Mouse (Mus musculus): ENCODE measurements around the gene Galk1. TPM values are rescaled to one million over a fixed set of nuclear protein-coding genes. Genes with fewer than 3 reads are reported as not detected.
"Not testable (repeated sequence)": the region's sequence is repeated elsewhere in the genome, so short reads cannot be mapped to it uniquely, and the experiment has no call there.

The Galk1 gene
- total RNA-seq, 2 experiments from 2014 or later, result 14.8 to 19.2 TPM

DNA sequence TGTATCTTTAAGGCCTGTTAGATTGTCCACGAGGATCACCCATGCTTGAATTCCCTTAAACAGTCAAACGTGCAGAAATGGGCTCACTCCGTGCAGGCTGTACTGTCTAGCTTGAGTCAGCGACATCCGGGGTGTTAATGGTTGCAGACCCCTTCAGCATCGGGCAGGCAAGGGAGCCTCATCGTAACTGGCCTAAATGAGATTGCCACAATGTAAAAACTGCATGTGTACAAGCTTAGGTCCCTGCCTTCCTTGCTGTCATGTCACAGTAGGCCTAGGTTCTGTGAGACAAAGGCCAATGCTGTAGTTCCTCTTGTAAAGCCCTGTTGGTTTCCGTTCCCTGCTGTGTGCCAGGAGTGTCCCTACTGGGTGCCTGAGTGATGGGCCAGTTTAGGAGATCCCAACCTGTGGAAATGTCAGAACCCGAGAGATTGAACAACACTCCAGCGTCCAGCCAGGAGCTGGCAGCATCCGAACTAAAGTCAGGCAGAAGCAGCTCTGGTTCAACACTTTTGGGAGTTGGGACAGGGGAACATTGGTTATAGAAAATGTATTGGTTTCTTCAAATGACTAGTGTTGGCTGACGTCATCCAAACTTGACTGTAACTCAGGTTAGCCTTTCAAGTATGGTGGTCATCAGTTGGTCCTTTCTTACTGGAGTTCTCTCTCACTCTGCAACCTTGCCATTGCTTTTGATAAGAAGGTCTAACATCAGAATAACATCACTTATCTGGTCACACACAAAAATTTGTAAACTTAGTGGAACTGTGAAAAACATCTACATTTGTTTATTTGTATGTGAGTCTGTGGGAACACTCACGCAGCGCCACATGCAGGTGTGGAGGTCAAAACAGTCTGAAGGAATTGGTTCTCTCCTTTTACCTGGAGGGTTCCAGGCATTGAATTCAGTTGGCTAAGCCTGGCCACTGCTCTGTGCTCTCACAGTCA, 18.7 kb upstream of the Galk1 start:
- DNase-seq, result no peak

DNA sequence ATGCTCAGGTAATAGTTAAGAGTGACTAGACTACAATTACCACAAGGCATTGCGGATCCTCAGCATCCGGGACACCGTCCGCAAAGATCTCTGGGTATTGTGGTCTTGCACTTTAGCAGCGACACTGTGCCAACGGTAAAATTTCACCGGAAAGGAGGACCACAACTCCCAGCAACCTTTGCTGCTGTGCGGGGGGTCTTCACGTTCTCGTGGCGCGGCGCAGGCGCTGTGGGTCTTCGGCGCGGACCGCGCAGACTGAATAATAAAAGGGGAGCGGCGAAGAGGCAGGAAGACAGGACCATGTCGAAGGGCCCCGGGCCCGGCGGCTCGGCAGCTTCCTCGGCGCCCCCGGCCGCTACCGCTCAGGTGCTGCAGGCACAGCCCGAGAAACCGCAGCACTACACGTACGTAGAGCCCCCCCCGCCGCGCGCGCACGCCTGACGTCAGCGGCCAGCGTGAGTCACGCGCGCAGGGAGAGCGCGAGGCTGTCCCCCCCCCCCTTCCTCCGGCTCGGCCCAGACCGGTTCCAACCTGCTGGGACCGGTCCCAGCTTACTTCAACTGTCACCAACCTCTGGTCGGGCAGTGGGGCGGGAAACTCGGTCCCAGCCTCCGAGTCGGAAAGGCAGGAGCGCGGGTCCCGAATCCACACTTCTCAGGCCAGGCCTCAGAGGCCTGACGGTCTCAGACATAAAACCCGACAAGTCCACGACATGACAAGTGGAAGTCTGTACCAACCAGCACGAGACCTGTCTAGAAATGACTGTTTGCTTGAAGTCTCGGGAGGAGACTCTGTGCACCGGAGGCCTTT, 17.8 kb upstream of the Galk1 start, which contains the start of gene Unk:
TSS of gene Unk (plus strand) at position 235 of the 810 bp plus-strand sequence.
- peak; percentile 94 for DNase-seq

GRCm38 (mm10) chr11:116029086-116029865, 16.8 kb upstream of the Galk1 start:
- no peak for DNase-seq

- DNase-seq, result no peak
Observed at GRCm38 (mm10) chr11:116028177-116028865, 15.8 kb upstream of the Galk1 start.

- DNase-seq, result no peak
Observed at GRCm38 (mm10) chr11:116027756-116028155, 15.2 kb upstream of the Galk1 start, which contains the start of gene H3f3b. TSS of gene H3f3b (minus strand) at chr11:116027962.

- DNase-seq, result no peak
Observed at GRCm38 (mm10) chr11:116025056-116025845, 12.7 kb upstream of the Galk1 start.

GRCm38 (mm10) chr11:116024356-116024808, 11.9 kb upstream of the Galk1 start:
- peak; percentile 93 for DNase-seq

- peak; percentile 75 for DNase-seq
Observed at GRCm38 (mm10) chr11:116023771-116024355, 11.3 kb upstream of the Galk1 start.

DNA sequence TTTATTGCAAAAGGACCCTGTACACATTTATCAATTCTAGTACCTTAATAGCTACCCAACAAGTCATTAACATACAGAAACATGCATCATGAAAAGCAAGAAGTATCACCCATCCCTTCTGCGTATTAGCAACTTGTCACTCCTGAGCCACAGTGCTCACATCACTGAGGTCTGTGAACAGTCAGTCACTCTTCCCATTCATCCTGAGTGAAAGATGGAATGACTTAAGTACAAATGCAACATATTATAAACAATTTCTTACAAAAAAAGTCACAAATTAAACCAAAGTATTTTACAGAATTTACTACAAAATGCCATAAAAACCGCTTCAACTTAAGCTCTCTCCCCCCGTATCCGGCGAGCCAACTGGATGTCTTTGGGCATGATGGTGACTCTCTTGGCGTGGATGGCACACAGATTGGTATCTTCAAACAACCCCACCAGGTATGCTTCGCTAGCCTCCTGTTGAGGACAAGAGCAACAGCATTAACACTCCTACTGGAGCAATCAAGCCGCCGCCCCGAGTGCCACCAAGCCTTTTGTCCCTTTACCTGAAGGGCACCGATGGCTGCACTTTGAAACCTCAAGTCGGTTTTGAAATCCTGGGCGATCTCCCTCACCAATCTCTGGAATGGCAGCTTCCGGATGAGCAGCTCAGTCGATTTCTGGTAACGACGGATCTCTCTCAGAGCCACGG, 10.7 kb upstream of the Galk1 start:
- DNase-seq, result not testable (repeated sequence)

DNA sequence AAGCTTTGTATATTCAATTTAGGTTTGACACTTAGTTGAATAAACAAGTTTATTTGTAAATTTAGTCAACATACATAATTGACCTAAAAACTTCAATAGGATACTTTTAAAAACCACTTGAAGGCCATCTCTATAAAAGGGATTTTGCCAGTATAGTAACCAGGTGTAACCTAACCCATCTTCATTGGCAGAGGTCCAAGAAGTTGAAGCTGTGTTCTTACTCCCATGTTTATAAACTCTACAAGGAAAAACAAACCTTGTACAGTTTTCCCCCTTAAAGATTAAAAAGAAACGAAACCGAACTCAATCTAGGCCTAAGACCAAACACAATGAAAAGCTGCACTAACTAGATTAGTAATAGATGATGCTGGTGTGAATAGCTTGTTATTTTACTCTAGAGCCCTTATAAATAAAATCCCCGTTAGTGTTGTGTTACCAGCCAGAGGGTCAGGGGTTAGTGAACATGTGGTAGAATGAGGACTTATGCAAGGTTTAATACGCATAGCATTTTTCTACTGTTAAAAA, 9.8 kb upstream of the Galk1 start:
- no peak for DNase-seq

DNA sequence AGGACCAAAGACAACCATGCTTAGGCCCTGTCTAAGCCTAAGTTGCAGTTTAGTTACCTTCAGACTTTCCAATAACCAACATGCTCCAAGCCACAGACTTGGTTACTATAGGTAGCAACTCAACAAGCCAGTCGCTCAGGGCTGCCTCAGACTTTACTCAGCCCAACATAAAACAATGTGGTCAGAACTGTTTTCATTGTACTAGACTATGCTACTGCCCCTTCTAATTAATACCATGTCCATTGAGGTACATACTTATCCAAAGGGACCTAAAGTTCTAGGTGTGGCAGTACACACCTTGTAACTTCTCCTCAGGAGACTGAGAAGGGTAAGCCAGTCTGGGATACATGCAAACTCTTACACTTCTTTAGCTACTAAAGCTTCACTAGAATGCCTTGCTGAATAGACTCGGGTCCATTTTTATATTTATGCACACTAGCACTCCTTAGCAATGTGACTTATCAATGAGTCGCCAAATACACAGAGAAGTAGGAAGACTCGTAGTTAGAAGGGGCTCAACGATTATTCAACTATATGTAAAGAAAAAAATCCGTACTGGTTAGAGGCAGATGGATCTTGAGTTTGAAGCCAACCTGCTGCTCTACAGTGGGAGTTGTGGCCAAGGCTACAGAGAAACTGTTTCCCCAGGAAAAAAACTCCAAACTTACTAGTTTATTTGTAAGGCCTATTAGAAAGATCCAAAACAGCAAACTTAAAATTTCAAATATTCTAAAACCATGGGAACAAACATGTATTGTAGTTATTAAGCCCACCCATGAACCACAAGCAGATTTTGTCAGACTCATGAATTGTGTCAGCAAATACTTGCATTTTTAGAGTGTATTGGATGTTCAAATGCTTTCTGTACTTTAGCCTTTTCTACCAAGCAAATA, 9.1 kb upstream of the Galk1 start:
- no peak for DNase-seq

DNA sequence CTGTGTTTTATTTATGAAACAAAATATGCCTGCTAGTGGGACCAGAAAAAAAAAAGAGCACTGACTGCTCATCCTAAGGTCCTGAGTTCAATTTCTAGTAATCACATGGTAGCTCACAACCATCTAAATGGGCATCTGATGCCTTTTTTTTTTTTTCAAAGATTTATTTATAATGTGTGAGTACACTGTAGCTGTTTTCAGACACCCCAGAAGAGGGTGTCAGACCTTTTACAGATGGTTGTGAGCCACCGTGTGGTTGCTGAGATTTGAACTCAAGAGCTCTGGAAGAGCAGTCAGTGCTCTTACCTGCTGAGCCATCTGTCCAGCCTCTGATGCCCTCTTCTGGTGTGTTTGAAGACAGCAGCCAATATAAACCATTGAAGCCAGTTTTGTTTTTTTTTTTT, 8.0 kb upstream of the Galk1 start:
- DNase-seq, result no peak

DNA sequence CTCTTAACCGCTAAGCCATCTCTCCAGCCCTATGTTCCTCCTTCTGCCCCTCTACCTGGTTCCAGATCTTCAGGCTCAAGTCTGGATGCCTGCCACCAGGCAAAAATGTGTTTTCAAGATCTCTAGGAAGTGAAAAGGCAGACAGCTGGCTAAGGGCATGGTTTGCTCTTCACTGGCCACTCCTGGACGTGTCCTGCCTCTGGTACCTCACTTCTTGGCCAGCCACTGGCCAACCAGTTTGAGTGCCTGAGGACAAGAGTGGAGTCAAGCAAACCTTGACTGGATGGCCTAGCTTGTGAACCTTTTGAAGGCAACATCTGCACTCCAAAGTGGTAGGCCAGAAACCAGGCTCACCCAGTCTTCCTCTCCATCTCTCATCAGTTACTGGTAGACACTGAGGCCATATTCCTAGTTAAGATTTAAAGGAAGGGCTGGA, 7.5 kb upstream of the Galk1 start:
- peak; percentile 45 for DNase-seq

GRCm38 (mm10) chr11:116019360-116019791, 6.9 kb upstream of the Galk1 start:
- no peak for DNase-seq

DNA sequence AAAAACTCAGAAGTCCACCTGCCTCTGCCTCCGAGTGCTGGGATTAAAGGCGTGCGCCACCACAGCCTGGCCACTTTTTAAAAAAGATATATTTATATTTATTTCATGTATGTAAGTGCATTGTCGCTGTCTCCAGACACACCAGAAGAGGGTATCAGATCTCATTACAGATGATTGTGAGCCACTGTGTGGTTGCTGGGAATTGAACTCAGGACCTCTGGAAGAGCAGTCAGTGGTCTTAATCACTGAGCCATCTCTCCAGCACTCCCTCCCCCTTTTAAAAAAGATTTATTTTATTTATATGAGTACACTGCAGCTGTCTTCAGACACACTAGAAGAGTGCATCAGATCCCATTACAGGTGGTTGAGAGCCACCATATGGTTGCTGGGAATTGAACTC, 6.3 kb upstream of the Galk1 start:
- not testable (repeated sequence) for DNase-seq

DNA sequence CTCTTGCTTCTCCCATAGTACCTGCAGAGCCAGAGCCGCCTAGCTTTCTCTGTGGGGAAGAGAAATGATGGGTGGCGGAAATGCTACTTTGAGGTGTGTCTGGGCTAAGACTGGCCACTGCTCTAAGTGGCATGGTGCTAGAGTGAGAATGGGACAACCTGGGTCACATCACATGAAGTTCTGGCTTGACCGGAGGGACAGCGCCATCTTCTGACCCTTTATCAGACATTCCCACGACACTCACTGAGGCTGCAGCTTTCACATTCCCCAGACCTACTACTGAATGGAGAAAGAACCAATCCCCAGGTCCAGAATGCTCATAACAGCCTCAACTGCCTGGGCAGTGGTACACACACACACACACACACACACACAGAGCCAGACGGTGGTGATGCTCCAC, 5.6 kb upstream of the Galk1 start:
- no peak for DNase-seq

- DNase-seq, result no peak
Observed at GRCm38 (mm10) chr11:116014821-116015220, 2.3 kb upstream of the Galk1 start.
